ENCODE assay signal across 12 mouse cellular contexts in the genomic region with DNA sequence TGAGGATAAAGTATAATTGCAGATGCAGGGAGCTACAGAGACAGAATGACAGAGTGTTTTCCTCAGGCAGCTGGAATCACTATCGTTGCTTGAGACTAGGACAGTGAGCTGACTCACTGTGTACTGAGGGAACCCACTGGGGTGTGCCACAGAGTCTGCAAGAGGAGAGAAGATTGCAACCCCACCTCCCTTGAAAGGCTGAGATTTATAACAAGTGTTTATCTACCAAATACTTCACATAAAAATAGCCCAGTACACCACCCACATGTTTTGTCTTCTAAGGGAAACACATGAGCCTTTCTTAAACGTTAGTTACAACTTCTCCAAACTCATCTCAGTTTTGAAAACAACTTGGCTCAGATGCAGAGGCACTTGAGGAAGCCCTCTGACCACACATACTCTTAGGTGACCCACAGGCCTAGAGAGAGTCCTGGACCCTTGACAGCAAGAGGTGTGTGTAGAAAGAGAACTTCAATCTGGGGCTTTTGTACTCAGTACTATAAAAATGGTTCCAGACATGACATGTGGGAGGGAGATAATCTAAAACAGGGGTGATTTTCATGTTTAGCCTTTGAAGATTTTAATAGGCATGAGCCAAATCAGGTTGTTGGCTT. TPM values are rescaled to one million over a fixed set of nuclear protein-coding genes. Genes with fewer than 3 reads are reported as not detected.
DNase-seq lines count a peak whose midpoint lies in the region; ATAC-seq lines count a peak whose summit lies in the region.
"Had no signal": no experiment of that assay in that cellular context is flagged by ENCODE, and none has a peak within 500 bp of the region (broad histone marks: within the 10 kb centered on the region; RNA-seq: fewer than 3 reads in every experiment).

No protein-coding gene starts in this region.

- 26% methylated on average over 2 of the region's 2 CpGs for WGBS in embryonic facial prominence, embryonic 14.5 days

- intact Hi-C loops in left cerebral cortex, postnatal 10 days (cut with DNase I), result no loop called here
- intact Hi-C loops in heart, postnatal 25 days (cut with DNase I), result no loop called here

- no peaks in the 10 kb centered on the region for H3K27me3 ChIP-seq in embryonic facial prominence, embryonic 14.5 days (replicated peaks; ENCODE audit: control insufficient read depth, insufficient read depth, low read length)

- peaks cover 4% of the 10 kb centered on the region for H3K4me1 ChIP-seq in embryonic facial prominence, embryonic 14.5 days (ENCODE audit: control insufficient read depth, insufficient read depth, low read length)

- ATAC-seq in embryonic facial prominence, embryonic 14.5 days (ENCODE audit: low read depth), result no peak; the same call in 1 of the 2 replicates
- ATAC-seq: activated CD4-positive, CD25-positive, alpha-beta regulatory T cell, adult 4 months; hindbrain, embryonic 16.5 days had no signal

- no peak overlapping the region for H3K27ac ChIP-seq in embryonic facial prominence, embryonic 14.5 days (replicated peaks; ENCODE audit: low read depth, low read length)
- H3K27ac ChIP-seq: macrophage had no signal

- no peaks in the 10 kb centered on the region for H3K9me3 ChIP-seq in embryonic facial prominence, embryonic 14.5 days (ENCODE audit: control insufficient read depth, low read length)

- DNase-seq in left cerebral cortex, adult 9 months (ENCODE audit: low spot score in 2 of 2), result peak; percentile 18 to 66
- no peak for DNase-seq in left cerebral cortex, postnatal 10 days (ENCODE audit: extremely low spot score in 1 of 2, low spot score in 2 of 2)
- peak; percentile 38 for DNase-seq in embryonic facial prominence, embryonic 14.5 days (ENCODE audit: low spot score)
- DNase-seq in heart, postnatal 25 days (ENCODE audit: low spot score), result peak; percentile 19
- peak; percentile 34 for DNase-seq in lung, postnatal 14 days
- DNase-seq in layer of hippocampus, adult 9-11 months, result no peak
- no peak for DNase-seq in cerebellum, postnatal 36 days
- DNase-seq: gastrocnemius, postnatal 36 days; thymus, postnatal 14 days had no signal

- H3K4me3 ChIP-seq in embryonic facial prominence, embryonic 14.5 days (ENCODE audit: low read depth, low read length), result no peak overlapping the region

- no peak overlapping the region for H3K4me2 ChIP-seq in embryonic facial prominence, embryonic 14.5 days (ENCODE audit: low read depth, low read length)

- no peak overlapping the region for H3K9ac ChIP-seq in embryonic facial prominence, embryonic 14.5 days (ENCODE audit: low read depth, low read length)

- no peaks in the 10 kb centered on the region for H3K36me3 ChIP-seq in embryonic facial prominence, embryonic 14.5 days (ENCODE audit: control insufficient read depth, insufficient read depth, low read length)

RNA-seq across cellular contexts. Expression of a gene that starts 46.4 kb away (rescaled TPM):
- 1 to 10 TPM; 1.3 to 1.6 TPM for total RNA-seq in left cerebral cortex, postnatal 10 days (2021)
- polyA plus RNA-seq in embryonic facial prominence, embryonic 14.5 days (2014; fragmentation: Nextera tagmentation; extraction: Ambion mirVana), result 19.7 and 20.1 TPM in 2 replicates
- total RNA-seq in heart, postnatal 25 days (2021), result 10 to 100 TPM in 1 of 2 experiments, 1 to 10 TPM in 1; 6.0 to 11.4 TPM
- polyA plus RNA-seq: activated CD4-positive, CD25-positive, alpha-beta regulatory T cell, adult 4 months; macrophage had no signal

Comparison
In these comparisons a context has a peak if more than half of its experiments do, and no peak if none do; other contexts are left out.
1. DNase-seq: peak in left cerebral cortex, adult 9 months (2 of 2), embryonic facial prominence, embryonic 14.5 days (single experiment), heart, postnatal 25 days (single experiment) and lung, postnatal 14 days (single experiment); none in left cerebral cortex, postnatal 10 days (0 of 2), layer of hippocampus, adult 9-11 months (single experiment) and cerebellum, postnatal 36 days (0 of 2).